Mouse (Mus musculus) liver, postnatal 0 days (tissue): Measurements from ENCODE around the gene Gnl1.

Experiments
- CTCF ChIP-seq: sonication (generic); IDR thresholded peaks from 2 replicates; pipeline ENCODE4 v1.5.1; 2016; ENCODE audit warnings: antibody characterized with exemption, low read depth
- EP300 ChIP-seq: IDR thresholded peaks from 2 replicates; pipeline ENCODE4 v1.6.1; 2016; ENCODE audit warnings: antibody characterized with exemption, low read depth, mild to moderate bottlenecking

GRCm38 (mm10) chr17:35958533-35959223 is 21.0 kb upstream of the Gnl1 start:
- no peak for TF ChIP-seq EP300
- no peak for TF ChIP-seq CTCF
